Mouse (Mus musculus): Measurements from ENCODE around the gene Mcf2l. TPM values are rescaled to one million over a fixed set of nuclear protein-coding genes. Genes with fewer than 3 reads are reported as not detected.

The Mcf2l gene
- polyA plus RNA-seq, 1 experiment from 2014 or later = 1.2 TPM

DNA sequence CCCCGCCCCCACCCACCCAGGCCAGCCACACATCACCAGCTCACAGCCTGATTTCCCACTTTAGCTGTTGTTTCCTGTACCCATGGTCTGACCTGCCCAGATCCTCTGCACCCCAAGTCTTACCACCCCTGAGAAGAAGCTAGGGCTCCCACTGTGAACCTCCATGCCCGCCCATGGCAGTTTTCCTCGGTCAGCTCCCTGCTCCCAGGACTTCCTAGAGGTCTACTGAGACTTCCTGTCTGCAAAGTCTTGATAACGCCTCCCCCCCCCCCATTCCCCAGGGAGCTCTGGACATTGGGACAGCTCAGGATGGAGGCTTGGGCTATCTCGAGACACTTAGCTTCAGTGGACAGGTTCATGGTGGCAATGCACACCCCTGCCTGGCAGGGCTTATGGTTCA is 31.5 kb downstream of the Mcf2l start:
- no peak overlapping the region for H3K9ac ChIP-seq (replicated peaks)
- H3K9me3 ChIP-seq (ENCODE audit: low read length) = no peaks in the 10 kb centered on the region
- 40% methylated on average over 5 of the region's 5 CpGs for WGBS (ENCODE audit: insufficient replicate concordance)
- no peak overlapping the region for H3K4me2 ChIP-seq (ENCODE audit: low read depth, low read length)
- TF ChIP-seq CTCF (IDR thresholded peaks at IDR 0.05; ENCODE audit: low read depth) (no peak), EP300 (IDR thresholded peaks at IDR 0.05; ENCODE audit: low read depth) (no peak)
- peaks cover 20% of the 10 kb centered on the region for H3K27me3 ChIP-seq (ENCODE audit: insufficient read depth, low read length)
- H3K36me3 ChIP-seq (replicated peaks; ENCODE audit: insufficient read depth, low read length) = no peaks in the 10 kb centered on the region
- H3K27ac ChIP-seq (ENCODE audit: low read depth) = no peak overlapping the region
- no peak for DNase-seq
- ATAC-seq = 0 out of 2 replicates have a peak, but pooled peaks have one; percentile 13
- no peaks in the 10 kb centered on the region for H3K4me1 ChIP-seq (ENCODE audit: insufficient read depth)
- no peak overlapping the region for H3K4me3 ChIP-seq (ENCODE audit: low read depth, low read length)

DNA sequence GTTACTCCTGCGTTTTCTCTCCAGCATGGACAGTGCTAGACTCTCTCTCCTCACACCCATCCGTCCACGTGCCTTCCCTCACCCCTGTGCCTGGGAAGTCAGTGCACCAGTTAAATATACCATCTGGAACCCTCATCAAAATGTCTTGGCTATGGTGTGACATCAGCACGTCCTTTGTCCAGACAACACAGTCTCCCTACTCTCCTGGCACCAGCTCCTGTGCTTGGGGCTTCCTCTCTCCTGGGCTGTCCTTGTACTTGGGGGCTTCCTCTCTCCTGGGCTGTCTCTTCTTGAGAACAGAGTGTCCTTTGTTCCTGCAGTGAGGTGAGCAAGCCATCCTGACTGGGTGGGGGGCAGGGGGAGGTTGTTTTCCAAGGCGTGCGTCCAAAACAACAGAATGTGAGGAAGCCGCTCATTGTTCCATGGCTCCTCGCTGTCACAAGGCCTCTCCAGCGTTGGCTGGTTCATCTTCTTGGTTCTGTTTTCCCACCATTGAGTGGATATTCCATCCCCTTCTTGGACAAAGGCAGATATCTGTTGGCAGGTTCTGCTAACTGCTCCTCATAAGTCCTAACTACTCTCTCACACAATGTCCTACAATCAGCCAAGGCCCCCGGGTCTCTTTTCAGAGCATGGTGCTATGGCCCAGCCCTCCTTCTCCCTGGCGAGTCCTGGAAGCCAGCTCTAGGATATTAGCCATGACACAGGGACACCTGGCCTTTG is 32.2 kb downstream of the Mcf2l start:
- H3K36me3 ChIP-seq (replicated peaks; ENCODE audit: insufficient read depth, low read length) = no peaks in the 10 kb centered on the region
- no peaks in the 10 kb centered on the region for H3K9me3 ChIP-seq (ENCODE audit: low read length)
- H3K9ac ChIP-seq (replicated peaks) = no peak overlapping the region
- DNase-seq = no peak
- H3K27ac ChIP-seq (ENCODE audit: low read depth) = no peak overlapping the region
- no peak overlapping the region for H3K4me3 ChIP-seq (ENCODE audit: low read depth, low read length)
- WGBS (ENCODE audit: insufficient replicate concordance) = 73% methylated on average over 11 of the region's 11 CpGs
- TF ChIP-seq CTCF (IDR thresholded peaks at IDR 0.05; ENCODE audit: low read depth) (no peak), EP300 (IDR thresholded peaks at IDR 0.05; ENCODE audit: low read depth) (no peak)
- no peaks in the 10 kb centered on the region for H3K4me1 ChIP-seq (ENCODE audit: insufficient read depth)
- H3K27me3 ChIP-seq (ENCODE audit: insufficient read depth, low read length) = peaks cover 25% of the 10 kb centered on the region
- no peak overlapping the region for H3K4me2 ChIP-seq (ENCODE audit: low read depth, low read length)
- no peak; the same call in 1 of the 2 replicates for ATAC-seq

DNA sequence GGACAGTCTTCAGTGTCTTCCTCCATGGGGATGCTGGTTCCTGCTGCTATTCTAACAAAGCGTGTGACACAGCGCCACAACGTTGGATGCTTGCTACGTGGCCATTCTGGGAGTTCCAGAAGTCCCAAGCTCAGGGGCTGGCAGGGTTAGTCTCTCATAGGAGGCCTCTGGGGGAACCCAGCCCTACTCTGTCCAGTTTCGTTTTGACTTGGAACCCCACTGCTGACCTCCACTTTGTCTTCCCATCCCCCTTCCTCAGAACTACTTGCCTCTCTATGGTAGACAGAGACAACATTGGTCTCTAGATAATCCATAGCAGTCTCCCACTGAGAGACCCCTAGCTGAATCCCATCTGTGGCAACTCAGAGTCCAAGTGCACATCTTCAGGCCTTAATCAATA is 33.0 kb downstream of the Mcf2l start:
- no peak overlapping the region for H3K27ac ChIP-seq (ENCODE audit: low read depth)
- ATAC-seq = no peak
- TF ChIP-seq EP300 (IDR thresholded peaks at IDR 0.05; ENCODE audit: low read depth) (no peak), CTCF (IDR thresholded peaks at IDR 0.05; ENCODE audit: low read depth) (no peak)

DNA sequence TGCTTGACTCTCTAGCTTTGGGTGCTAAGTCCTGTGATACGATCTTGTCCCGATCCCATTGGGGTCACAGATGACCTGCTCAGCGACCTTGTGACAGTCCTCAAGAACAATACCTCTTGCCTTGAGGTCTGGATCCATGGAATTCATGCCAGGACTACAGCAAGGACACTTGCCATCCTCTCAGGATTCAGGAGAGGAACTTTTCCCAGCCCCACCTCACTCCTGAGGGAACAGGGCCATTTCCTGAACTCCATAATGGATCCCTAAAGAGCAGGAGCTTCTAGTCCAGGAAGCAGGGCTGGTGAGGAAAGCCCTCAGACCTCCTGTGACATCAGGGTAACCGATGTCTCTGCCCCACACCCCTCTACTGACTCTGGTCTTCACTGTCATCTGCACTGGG is 34.1 kb downstream of the Mcf2l start:
- Histone ChIP-seq H3K4me1 (ENCODE audit: insufficient read depth) (no peaks in the 10 kb centered on the region), H3K27me3 (ENCODE audit: insufficient read depth, low read length) (peaks cover 13% of the 10 kb centered on the region)

More for the DNA sequence above, 33.0 kb downstream of the Mcf2l start:
- Histone ChIP-seq H3K4me3 (ENCODE audit: low read depth, low read length) (no peak overlapping the region), H3K9me3 (ENCODE audit: low read length) (no peaks in the 10 kb centered on the region), H3K9ac (replicated peaks) (no peak overlapping the region), H3K4me1 (ENCODE audit: insufficient read depth) (no peaks in the 10 kb centered on the region), H3K4me2 (ENCODE audit: low read depth, low read length) (no peak overlapping the region), H3K36me3 (replicated peaks; ENCODE audit: insufficient read depth, low read length) (no peaks in the 10 kb centered on the region), H3K27me3 (ENCODE audit: insufficient read depth, low read length) (peaks cover 19% of the 10 kb centered on the region)
- DNase-seq = no peak
- 64% methylated on average over 5 of the region's 5 CpGs for WGBS (ENCODE audit: insufficient replicate concordance)

DNA sequence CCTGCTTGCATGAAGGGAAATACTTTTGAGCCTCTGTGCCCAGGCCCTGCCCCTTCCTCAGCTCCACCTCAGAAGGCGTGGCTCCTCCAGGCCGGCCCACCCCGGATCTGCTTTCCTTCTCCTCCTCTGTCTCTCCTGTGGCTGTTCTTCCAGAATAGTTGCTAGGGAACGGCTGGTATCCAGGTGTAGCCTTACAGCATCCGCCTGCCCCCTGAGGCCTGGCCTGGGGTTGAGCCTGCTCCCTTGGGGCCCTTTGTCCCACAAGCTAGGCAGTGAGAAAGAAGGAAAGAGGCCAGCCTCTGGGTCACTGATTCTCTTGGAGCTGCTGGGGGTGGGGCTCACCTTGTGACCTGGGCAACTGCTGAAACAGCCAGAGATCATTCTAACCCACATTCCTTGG is 38.4 kb downstream of the Mcf2l start:
- TF ChIP-seq CTCF (IDR thresholded peaks at IDR 0.05; ENCODE audit: low read depth) = no peak
- TF ChIP-seq EP300 (IDR thresholded peaks at IDR 0.05; ENCODE audit: low read depth) = no peak
- DNase-seq = no peak
- Histone ChIP-seq H3K9ac (replicated peaks) (no peak overlapping the region), H3K27ac (ENCODE audit: low read depth) (no peak overlapping the region), H3K4me2 (ENCODE audit: low read depth, low read length) (no peak overlapping the region), H3K9me3 (ENCODE audit: low read length) (no peaks in the 10 kb centered on the region), H3K27me3 (ENCODE audit: insufficient read depth, low read length) (peaks cover 41% of the 10 kb centered on the region), H3K4me3 (ENCODE audit: low read depth, low read length) (no peak overlapping the region), H3K4me1 (ENCODE audit: insufficient read depth) (no peaks in the 10 kb centered on the region), H3K36me3 (replicated peaks; ENCODE audit: insufficient read depth, low read length) (no peaks in the 10 kb centered on the region)
- WGBS (ENCODE audit: insufficient replicate concordance) = 38% methylated on average over 5 of the region's 5 CpGs
- ATAC-seq = no peak

More for the DNA sequence above, 34.1 kb downstream of the Mcf2l start:
- no peak overlapping the region for H3K9ac ChIP-seq (replicated peaks)
- whole genome bisulfite sequencing (ENCODE audit: insufficient replicate concordance) = 65% methylated on average over 4 of the region's 4 CpGs
- no peaks in the 10 kb centered on the region for H3K9me3 ChIP-seq (ENCODE audit: low read length)
- DNase-seq = no peak
- H3K27ac ChIP-seq (ENCODE audit: low read depth) = no peak overlapping the region
- H3K4me2 ChIP-seq (ENCODE audit: low read depth, low read length) = no peak overlapping the region
- ATAC-seq = no peak
- TF ChIP-seq EP300 (IDR thresholded peaks at IDR 0.05; ENCODE audit: low read depth) (no peak), CTCF (IDR thresholded peaks at IDR 0.05; ENCODE audit: low read depth) (no peak)
- H3K4me3 ChIP-seq (ENCODE audit: low read depth, low read length) = no peak overlapping the region
- H3K36me3 ChIP-seq (replicated peaks; ENCODE audit: insufficient read depth, low read length) = no peaks in the 10 kb centered on the region

DNA sequence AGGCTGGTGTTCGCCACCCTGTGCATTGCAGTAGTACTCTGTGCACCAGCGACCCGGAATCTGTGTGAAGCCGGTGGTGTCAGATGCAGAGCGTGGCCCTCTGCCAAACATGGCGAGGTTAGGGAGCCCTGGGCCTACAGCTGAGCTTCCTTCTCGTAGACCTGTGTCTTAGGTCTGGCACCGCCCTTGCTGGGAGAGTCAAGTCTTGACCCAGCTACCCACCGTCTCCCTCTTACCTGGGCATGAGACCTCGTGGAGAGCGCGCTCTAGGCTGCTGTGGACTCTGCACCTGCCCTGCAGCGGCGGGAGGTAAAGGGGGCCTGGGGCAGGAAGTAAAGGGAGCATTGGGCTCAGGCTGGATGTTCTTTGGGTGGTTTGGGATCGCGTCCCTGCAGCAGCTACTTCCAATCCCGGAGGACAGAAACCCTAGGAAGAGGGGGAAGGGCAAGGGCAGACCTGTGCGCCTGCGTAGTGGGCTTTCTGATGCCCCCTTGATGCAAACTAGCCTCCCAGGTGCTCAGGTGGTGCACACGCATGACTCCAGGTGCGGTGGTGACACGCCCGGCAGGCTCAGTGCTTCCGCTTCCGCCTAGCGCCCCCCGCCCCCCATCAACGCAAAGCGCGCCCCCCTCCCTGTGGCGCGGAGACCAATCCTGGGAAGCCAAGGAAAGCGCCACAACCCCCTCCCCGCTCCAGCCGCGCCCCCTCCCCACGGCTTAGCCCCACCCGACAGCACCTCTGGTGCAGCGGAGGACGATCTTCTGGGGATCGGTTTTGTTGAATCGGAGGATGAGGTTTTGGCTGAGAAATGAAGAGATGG is 41.8 kb downstream of the Mcf2l start:
- WGBS (ENCODE audit: insufficient replicate concordance) = 19% methylated on average over 42 of the region's 42 CpGs
- DNase-seq (no peak), ATAC-seq (no peak)
- Histone ChIP-seq H3K36me3 (replicated peaks; ENCODE audit: insufficient read depth, low read length) (no peaks in the 10 kb centered on the region), H3K4me2 (ENCODE audit: low read depth, low read length) (0 out of 2 replicates have a peak overlapping the region, but pooled peaks have one; percentile 15), H3K27ac (ENCODE audit: low read depth) (no peak overlapping the region), H3K4me1 (ENCODE audit: insufficient read depth) (no peaks in the 10 kb centered on the region), H3K9me3 (ENCODE audit: low read length) (no peaks in the 10 kb centered on the region), H3K27me3 (ENCODE audit: insufficient read depth, low read length) (peaks cover 34% of the 10 kb centered on the region), H3K4me3 (ENCODE audit: low read depth, low read length) (no peak overlapping the region), H3K9ac (replicated peaks) (no peak overlapping the region)
- TF ChIP-seq CTCF (IDR thresholded peaks at IDR 0.05; ENCODE audit: low read depth) = no peak
- TF ChIP-seq EP300 (IDR thresholded peaks at IDR 0.05; ENCODE audit: low read depth) = no peak
